Mouse (Mus musculus) neural tube, embryonic 12.5 days (tissue): ENCODE results near the gene Wfikkn2. TPM values are rescaled to one million over a fixed set of nuclear protein-coding genes. Genes with fewer than 3 reads are reported as not detected.
A peak's percentile ranks its signal among the peaks of the same experiment; 100 is the strongest.

Experiments
- ATAC-seq: fragments of 200-750 bp; cut with Nextera tagmentation; 2 replicates; pipeline ENCODE4 v1.8.0; 2017; ENCODE audit warnings: low read depth, mild to moderate bottlenecking, moderate TSS enrichment, moderate library complexity; ENCODE audit not compliant: low FRiP score
- H3K27ac ChIP-seq: fragments of 300-500 bp; sonication (generic); 2 replicates; pipeline ENCODE4 v1.5.1; 2016
- H3K27me3 ChIP-seq: fragments of 300-500 bp; sonication (generic); replicated peaks from 2 replicates; pipeline ENCODE4 v1.6.1; 2016; ENCODE audit warnings: mild to moderate bottlenecking
- H3K36me3 ChIP-seq: fragments of 300-500 bp; sonication (generic); 2 replicates; pipeline ENCODE4 v1.6.1; 2016; ENCODE audit warnings: mild to moderate bottlenecking
- H3K4me1 ChIP-seq: fragments of 300-500 bp; sonication (generic); 2 replicates; pipeline ENCODE4 v1.6.1; 2016
- H3K4me2 ChIP-seq: fragments of 300-500 bp; sonication (generic); replicated peaks from 2 replicates; pipeline ENCODE4 v1.6.1; 2016; ENCODE audit warnings: mild to moderate bottlenecking
- H3K4me3 ChIP-seq: fragments of 300-500 bp; sonication (generic); 2 replicates; pipeline ENCODE4 v1.5.1; 2016
- H3K9ac ChIP-seq: fragments of 300-500 bp; sonication (generic); 2 replicates; pipeline ENCODE4 v1.6.1; 2016; ENCODE audit warnings: mild to moderate bottlenecking
- H3K9me3 ChIP-seq: fragments of 300-500 bp; sonication (generic); 2 replicates; pipeline ENCODE4 v1.6.1; 2016; ENCODE audit warnings: mild to moderate bottlenecking
- WGBS: fragments of 180-500 bp; shearing (Covaris S2); methylation state at CpG from one replicate; pipeline ENCODE4 v1.1.7; 2016; 5-methylcytosine and 5-hydroxymethylcytosine counted together
- polyA plus RNA-seq: library from polyadenylated mRNA; unstranded; fragments of >200 nt; fragmentation: Nextera tagmentation; extraction: Ambion mirVana; gene quantifications from 2 replicates; pipeline ENCODE4 v1.2.1, GENCODE M21; 2016

Wfikkn2 gene
- polyA plus RNA-seq, 1 experiment from 2014 or later, result 3.7 TPM

DNA sequence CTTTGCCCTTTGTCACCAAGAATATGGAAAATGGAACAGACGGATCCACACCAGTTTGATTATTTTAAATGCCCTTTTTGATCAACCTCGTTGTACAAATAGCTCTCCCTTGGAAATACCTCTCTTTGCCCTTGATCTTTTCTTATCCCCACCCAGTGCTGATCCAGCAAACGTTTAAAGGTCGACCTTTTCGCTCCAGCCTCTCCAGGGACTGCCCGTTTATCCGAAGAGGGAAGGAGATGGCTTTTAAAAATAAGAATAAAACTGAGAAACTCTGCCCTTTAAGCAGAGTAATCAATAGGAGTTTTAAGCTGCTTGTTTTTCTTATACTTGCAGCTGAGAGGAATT, 33.3 kb downstream of the Wfikkn2 start:
- Histone ChIP-seq H3K36me3 (peaks cover 10% of the 10 kb centered on the region), H3K4me2 (peak overlapping the region; percentile 72), H3K27me3 (no peaks in the 10 kb centered on the region), H3K27ac (peak overlapping the region; percentile 95), H3K9ac (peak overlapping the region; percentile 99), H3K4me1 (peaks cover 22% of the 10 kb centered on the region), H3K9me3 (no peaks in the 10 kb centered on the region), H3K4me3 (peak overlapping the region; percentile 90)
- ATAC-seq, result no peak
- 0% methylated on average over 7 of the region's 7 CpGs for WGBS

DNA sequence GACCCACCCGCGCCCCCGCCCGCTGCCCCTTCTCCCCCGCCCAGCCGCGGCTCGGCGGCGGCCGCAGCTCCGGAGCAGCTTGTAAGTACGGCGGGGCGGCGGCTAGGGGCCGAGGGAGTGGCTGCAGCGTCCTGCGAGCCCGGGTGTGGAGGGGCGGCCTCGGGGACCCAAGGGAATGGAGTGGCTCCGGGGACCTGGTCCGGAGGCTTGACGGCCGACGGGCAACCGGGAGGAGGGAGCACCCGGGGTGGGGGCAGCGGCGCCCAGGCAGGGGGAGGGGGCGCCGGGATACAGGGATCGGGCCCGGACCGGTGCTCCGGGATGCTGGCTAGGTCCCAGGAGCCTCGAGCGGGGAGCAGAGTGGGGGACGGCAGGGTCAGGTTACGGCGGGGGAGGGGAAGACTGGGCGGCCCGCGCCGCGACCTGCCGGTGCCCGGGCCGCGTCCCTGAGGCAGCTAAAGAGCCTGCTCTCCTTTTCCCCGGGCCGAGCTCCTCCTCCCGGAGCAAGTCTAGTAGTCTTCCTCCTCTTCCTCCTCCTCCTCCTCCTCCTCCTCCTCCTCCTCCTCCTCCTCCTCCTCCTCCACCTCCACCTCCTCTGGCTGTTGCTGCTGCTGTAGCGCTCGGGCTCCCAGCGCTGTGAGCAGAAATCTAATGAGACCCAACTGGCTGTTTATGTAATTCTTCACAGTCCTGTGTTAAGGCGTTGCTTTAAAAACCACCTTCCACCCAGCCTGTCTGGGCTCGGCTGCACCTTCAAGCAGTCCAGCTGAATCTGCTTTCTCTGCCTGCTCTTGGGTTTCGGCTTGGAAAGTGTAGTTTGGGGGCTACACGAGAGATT, 33.9 kb downstream of the Wfikkn2 start:
- Histone ChIP-seq H3K27me3 (no peaks in the 10 kb centered on the region), H3K4me3 (peak overlapping the region; percentile 90), H3K9me3 (no peaks in the 10 kb centered on the region), H3K4me1 (peaks cover 22% of the 10 kb centered on the region), H3K36me3 (peaks cover 10% of the 10 kb centered on the region), H3K27ac (peak overlapping the region; percentile 95), H3K9ac (peak overlapping the region; percentile 99), H3K4me2 (peak overlapping the region; percentile 72)
- ATAC-seq, result peak; percentile 19
- 1% methylated on average over 39 of the region's 61 CpGs for WGBS

DNA sequence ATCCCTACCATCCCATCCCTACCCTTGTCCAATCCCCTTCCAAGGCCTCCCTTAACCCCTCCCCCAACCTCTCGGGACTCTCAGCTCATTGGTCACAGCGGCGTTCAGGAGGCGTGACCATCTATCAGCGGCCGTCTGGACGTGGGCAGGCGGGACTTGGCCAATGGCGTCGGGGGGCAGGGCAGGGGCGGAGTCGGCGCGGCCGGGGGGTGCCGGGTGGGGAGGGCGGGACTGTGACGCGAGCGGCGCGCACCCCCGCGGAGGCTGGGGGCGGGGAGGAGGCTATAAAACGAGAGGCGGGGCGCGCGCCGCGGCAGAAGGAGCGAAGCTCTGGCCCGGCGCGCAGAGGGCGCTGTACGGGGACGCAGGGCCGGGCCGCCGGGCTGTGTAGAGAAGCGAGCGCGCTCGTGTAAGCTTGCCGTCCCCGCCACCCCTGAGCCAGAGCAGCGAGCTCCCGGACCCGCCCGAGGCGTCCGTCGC, 34.6 kb downstream of the Wfikkn2 start, which contains the start of gene Tob1:
Tob1 (plus strand) TSS at position 331 of the 480 bp plus-strand sequence.
- Histone ChIP-seq H3K27ac (peak within 1 kb of the TSS; percentile 95), H3K9me3 (no peaks in the 10 kb centered on the region), H3K4me2 (peak within 1 kb of the TSS; percentile 98), H3K36me3 (peaks cover 10% of the 10 kb centered on the region), H3K9ac (peak within 1 kb of the TSS; percentile 99), H3K27me3 (no peaks in the 10 kb centered on the region), H3K4me1 (peaks cover 27% of the 10 kb centered on the region), H3K4me3 (peak within 1 kb of the TSS; percentile 90)
- WGBS, result under 1% methylated on average over 55 of the region's 55 CpGs
- peak; percentile 97 for ATAC-seq

DNA sequence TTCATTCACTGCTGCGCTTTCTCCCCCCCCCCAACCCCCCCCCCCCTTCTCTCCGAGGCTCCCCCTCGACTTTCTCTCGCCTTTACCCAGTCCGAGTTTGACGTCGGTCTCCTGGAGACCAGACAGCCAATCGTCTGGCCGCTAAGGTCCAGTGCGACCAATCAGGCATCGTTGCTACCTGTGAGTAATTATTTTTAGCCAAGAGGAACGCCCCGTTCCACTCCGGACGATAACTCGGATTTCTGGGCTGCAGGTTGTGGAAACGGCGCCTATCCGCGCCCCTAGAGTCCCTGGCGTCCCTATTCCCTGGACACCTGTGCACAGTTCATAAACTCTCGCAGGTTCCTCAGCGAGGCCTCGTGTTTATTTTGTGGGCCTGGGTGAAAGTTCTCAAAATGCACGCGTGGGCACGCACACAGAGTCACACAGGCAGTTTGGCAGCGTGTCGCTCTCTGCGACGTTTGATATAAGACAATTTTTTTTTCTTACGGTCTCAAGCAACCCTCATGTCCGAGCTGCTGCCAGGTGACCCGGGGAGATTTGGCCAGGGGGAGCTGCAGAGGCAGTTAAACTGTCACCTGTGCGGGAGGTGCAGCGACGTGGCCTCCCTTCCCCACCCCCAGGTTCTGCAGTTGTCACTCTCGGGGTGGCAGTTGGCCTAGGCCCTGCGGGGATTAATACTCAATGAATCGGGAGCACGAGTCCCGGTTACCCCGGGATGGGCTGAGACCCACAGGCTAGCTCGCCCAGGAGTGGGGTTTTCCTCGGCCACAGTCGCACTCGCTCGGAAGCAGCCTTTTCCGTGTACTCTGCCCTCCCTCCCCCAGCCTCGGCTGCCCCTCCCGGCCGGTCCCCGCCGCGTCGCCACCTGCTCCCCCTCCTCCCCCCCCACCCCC, 35.4 kb downstream of the Wfikkn2 start:
- ATAC-seq, result peak; percentile 82
- H3K9me3 ChIP-seq, result no peaks in the 10 kb centered on the region
- no peaks in the 10 kb centered on the region for H3K27me3 ChIP-seq
- H3K9ac ChIP-seq, result peak overlapping the region; percentile 61
- H3K4me1 ChIP-seq, result peaks cover 27% of the 10 kb centered on the region
- peaks cover 10% of the 10 kb centered on the region for H3K36me3 ChIP-seq
- H3K4me2 ChIP-seq, result peak overlapping the region; percentile 98
- H3K4me3 ChIP-seq, result peak overlapping the region; percentile 49
- H3K27ac ChIP-seq, result peak overlapping the region; percentile 95
- under 1% methylated on average over 44 of the region's 56 CpGs for WGBS

- Histone ChIP-seq H3K4me2 (peak overlapping the region; percentile 98), H3K9ac (peak overlapping the region; percentile 53; the same call in 1 of the 2 replicates), H3K4me1 (peaks cover 26% of the 10 kb centered on the region), H3K9me3 (no peaks in the 10 kb centered on the region), H3K36me3 (peaks cover 10% of the 10 kb centered on the region), H3K27ac (peak overlapping the region; percentile 89), H3K4me3 (peak overlapping the region; percentile 36), H3K27me3 (no peaks in the 10 kb centered on the region)
- no peak for ATAC-seq
- 2% methylated on average over 14 of the region's 14 CpGs for WGBS
Observed at GRCm38 (mm10) chr11:94209695-94210131, 36.1 kb downstream of the Wfikkn2 start.

- H3K9me3 ChIP-seq, result no peaks in the 10 kb centered on the region
- H3K27ac ChIP-seq, result no peak overlapping the region
Observed at GRCm38 (mm10) chr11:94208811-94209675, 36.8 kb downstream of the Wfikkn2 start.

DNA sequence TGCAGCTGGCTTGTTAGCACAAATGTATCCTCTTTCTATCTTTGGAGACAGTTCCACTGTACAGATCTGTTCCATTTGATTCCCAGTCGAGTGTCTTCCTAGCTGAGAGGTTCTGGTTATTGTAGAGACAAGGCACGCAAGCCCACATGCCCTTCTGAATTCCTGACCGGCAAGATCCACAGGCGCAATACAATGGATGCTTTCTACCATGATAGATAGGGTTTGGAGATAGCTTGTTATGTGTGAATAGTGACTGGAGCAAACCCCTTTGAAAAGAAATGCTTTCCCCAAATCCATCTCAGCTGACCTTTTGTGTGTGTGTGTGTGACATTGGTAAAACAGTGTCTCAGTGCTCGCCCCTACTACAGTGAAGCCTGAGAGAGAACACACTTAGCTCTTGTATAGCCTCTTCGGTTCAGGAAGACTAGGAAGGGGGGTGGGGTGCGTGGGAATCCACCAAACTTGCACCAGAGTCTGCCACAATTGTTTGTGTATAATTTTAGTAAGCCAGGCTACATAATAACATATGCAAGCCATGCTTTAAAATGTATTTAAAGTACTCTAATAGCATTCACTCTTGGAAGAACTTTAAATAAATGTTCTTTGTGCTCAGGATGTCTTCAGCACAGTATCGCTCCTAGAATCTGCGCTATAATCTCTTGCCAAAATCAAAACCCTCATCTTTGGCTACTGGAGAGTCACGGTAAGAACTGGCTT, 39.2 kb downstream of the Wfikkn2 start:
- no peak overlapping the region for H3K9ac ChIP-seq
- WGBS, result 48% methylated on average over 10 of the region's 10 CpGs
- H3K36me3 ChIP-seq, result no peaks in the 10 kb centered on the region
- H3K4me1 ChIP-seq, result peaks cover 13% of the 10 kb centered on the region
- no peak overlapping the region for H3K4me2 ChIP-seq
- no peak for ATAC-seq
- H3K27me3 ChIP-seq, result no peaks in the 10 kb centered on the region
- H3K27ac ChIP-seq, result no peak overlapping the region
- no peak overlapping the region for H3K4me3 ChIP-seq
- H3K9me3 ChIP-seq, result no peaks in the 10 kb centered on the region

More at GRCm38 (mm10) chr11:94208811-94209675, 36.8 kb downstream of the Wfikkn2 start:
- H3K27me3 ChIP-seq, result no peaks in the 10 kb centered on the region
- H3K36me3 ChIP-seq, result peaks cover 4% of the 10 kb centered on the region
- no peak overlapping the region for H3K9ac ChIP-seq
- WGBS, result 45% methylated on average over 8 of the region's 8 CpGs
- H3K4me2 ChIP-seq, result 0 out of 2 replicates have a peak overlapping the region, but pooled peaks have one; percentile 98
- no peak for ATAC-seq
- no peak overlapping the region for H3K4me3 ChIP-seq
- H3K4me1 ChIP-seq, result peaks cover 21% of the 10 kb centered on the region

DNA sequence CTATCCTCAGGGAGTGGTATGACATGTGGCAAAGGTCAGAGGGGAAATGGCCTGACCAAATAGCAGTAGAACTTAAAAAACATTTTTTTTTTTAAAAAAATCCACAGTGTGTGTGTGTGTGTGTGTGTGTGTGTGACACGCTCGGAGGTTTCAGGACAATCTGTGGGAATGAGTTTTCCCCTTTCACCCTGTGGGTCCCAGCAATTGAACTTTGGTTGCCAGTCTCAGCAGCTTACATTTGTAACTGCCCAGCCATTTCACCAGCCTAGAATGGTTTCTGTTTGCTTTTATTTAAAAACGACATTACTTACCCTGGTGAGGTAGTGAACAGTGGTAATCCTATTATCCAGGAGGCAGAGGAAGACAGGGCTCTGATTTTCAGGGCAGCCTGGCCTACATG, 42.7 kb downstream of the Wfikkn2 start:
- Histone ChIP-seq H3K36me3 (no peaks in the 10 kb centered on the region), H3K9me3 (no peaks in the 10 kb centered on the region), H3K27ac (no peak overlapping the region), H3K27me3 (no peaks in the 10 kb centered on the region), H3K4me3 (no peak overlapping the region), H3K9ac (no peak overlapping the region), H3K4me2 (no peak overlapping the region), H3K4me1 (peaks cover 11% of the 10 kb centered on the region)
- 84% methylated on average over 3 of the region's 3 CpGs for WGBS
- no peak for ATAC-seq

- H3K27me3 ChIP-seq, result no peaks in the 10 kb centered on the region
- H3K27ac ChIP-seq, result no peak overlapping the region
- WGBS, result 91% methylated on average over 5 of the region's 5 CpGs
- H3K4me2 ChIP-seq, result no peak overlapping the region
- H3K9me3 ChIP-seq, result no peaks in the 10 kb centered on the region
- peaks cover 11% of the 10 kb centered on the region for H3K4me1 ChIP-seq
- no peak for ATAC-seq
- H3K4me3 ChIP-seq, result no peak overlapping the region
- no peaks in the 10 kb centered on the region for H3K36me3 ChIP-seq
- H3K9ac ChIP-seq, result no peak overlapping the region
Observed at GRCm38 (mm10) chr11:94202106-94202505, 43.7 kb downstream of the Wfikkn2 start.

DNA sequence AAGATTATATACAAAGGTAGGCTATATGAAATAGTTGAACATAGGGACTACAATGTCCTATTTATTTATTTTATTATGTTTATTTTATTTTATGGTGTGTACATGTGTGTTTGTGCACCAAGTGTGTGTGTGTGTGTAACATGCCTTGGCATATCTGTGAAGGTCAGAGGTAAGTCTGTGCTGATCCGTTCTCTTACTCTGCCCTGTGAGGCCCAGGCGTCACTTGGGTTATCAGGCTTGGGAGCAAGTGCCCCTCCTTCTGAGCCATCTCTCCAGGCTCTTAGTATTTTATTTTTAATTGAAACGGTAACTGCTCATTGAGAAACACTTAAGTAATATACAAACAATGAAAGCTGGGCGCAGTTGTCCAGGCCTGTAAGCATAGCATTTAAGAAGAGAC, 45.4 kb downstream of the Wfikkn2 start:
- ATAC-seq, result no peak
- H3K36me3 ChIP-seq, result no peaks in the 10 kb centered on the region
- H3K4me3 ChIP-seq, result no peak overlapping the region
- 87% methylated on average over 4 of the region's 4 CpGs for WGBS
- no peaks in the 10 kb centered on the region for H3K4me1 ChIP-seq
- no peak overlapping the region for H3K27ac ChIP-seq
- no peaks in the 10 kb centered on the region for H3K27me3 ChIP-seq
- no peaks in the 10 kb centered on the region for H3K9me3 ChIP-seq
- no peak overlapping the region for H3K4me2 ChIP-seq
- no peak overlapping the region for H3K9ac ChIP-seq

- Histone ChIP-seq H3K9ac (no peak overlapping the region), H3K27ac (no peak overlapping the region), H3K4me2 (no peak overlapping the region), H3K36me3 (no peaks in the 10 kb centered on the region), H3K27me3 (no peaks in the 10 kb centered on the region), H3K9me3 (no peaks in the 10 kb centered on the region), H3K4me1 (peaks cover 2% of the 10 kb centered on the region; the same call in 1 of the 2 replicates), H3K4me3 (no peak overlapping the region)
- no peak for ATAC-seq
- 76% methylated on average over 2 of the region's 2 CpGs for WGBS
Observed at GRCm38 (mm10) chr11:94199771-94200170, 46.0 kb downstream of the Wfikkn2 start.
